Mouse (Mus musculus) lung, embryonic 15.5 days (tissue): ENCODE results near the gene Jarid2. TPM values are rescaled to one million over a fixed set of nuclear protein-coding genes. Genes with fewer than 3 reads are reported as not detected.
A peak's percentile ranks its signal among the peaks of the same experiment; 100 is the strongest.

Source experiments
- ATAC-seq: fragments of 200-750 bp; cut with Nextera tagmentation; 2 replicates; pipeline ENCODE4 v1.8.0; 2017; ENCODE audit warnings: moderate number of reproducible peaks, borderline replicate concordance; ENCODE audit not compliant: low FRiP score, low TSS enrichment; ENCODE audit errors: extremely low read depth
- H3K27ac ChIP-seq: fragments of 300-500 bp; sonication (generic); 2 replicates; pipeline ENCODE4 v1.5.1; 2015; ENCODE audit warnings: moderate library complexity, mild to moderate bottlenecking, inconsistent platforms
- H3K27me3 ChIP-seq: fragments of 300-500 bp; sonication (generic); 2 replicates; pipeline ENCODE4 v1.6.1; 2015; ENCODE audit warnings: inconsistent platforms
- H3K36me3 ChIP-seq: fragments of 300-500 bp; sonication (generic); 2 replicates; pipeline ENCODE4 v1.6.1; 2015; ENCODE audit warnings: inconsistent platforms
- H3K4me1 ChIP-seq: fragments of 300-500 bp; sonication (generic); 2 replicates; pipeline ENCODE4 v1.6.1; 2015; ENCODE audit warnings: inconsistent platforms
- H3K4me2 ChIP-seq: fragments of 300-500 bp; sonication (generic); 2 replicates; pipeline ENCODE4 v1.6.1; 2015; ENCODE audit warnings: inconsistent platforms, mild to moderate bottlenecking, moderate library complexity
- H3K4me3 ChIP-seq: fragments of 300-500 bp; sonication (generic); 2 replicates; pipeline ENCODE4 v1.5.1; 2015; ENCODE audit warnings: mild to moderate bottlenecking, inconsistent platforms
- H3K9ac ChIP-seq: fragments of 300-500 bp; sonication (generic); 2 replicates; pipeline ENCODE4 v1.6.1; 2015; ENCODE audit warnings: inconsistent platforms
- H3K9me3 ChIP-seq: fragments of 300-500 bp; sonication (generic); 2 replicates; pipeline ENCODE4 v1.6.1; 2016; ENCODE audit warnings: inconsistent platforms
- WGBS: fragments of 180-500 bp; shearing (Covaris S2); methylation state at CpG from one replicate; pipeline ENCODE4 v1.1.7; 2015; 5-methylcytosine and 5-hydroxymethylcytosine counted together
- polyA plus RNA-seq: library from polyadenylated mRNA; unstranded; fragments of >200 nt; fragmentation: Nextera tagmentation; extraction: Ambion mirVana; gene quantifications from 2 replicates; pipeline ENCODE4 v1.2.1, GENCODE M21; 2015

Jarid2 gene
- polyA plus RNA-seq, 1 experiment from 2014 or later = 23.6 TPM

DNA sequence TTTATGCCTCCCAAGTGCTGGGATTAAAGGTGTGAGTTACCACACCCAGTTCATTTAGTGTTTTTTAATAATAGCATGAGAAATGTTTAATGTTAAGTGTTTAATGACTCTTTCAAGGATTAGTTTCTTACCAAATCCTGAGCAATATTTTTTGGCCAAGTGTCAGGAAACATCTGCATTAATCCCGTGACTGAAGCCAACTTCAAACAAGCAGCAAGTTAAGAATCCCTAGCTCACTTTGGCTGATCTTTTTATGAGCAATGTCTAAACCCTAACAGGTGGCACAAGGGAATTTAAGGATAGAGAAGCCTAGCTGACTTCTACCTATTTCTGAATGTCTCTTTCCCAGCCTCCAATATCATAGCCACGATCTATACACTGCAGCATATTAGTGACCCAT lies 60.7 kb downstream of the Jarid2 start:
- Histone ChIP-seq H3K9ac (no peak overlapping the region), H3K27me3 (no peaks in the 10 kb centered on the region), H3K4me1 (peaks cover 25% of the 10 kb centered on the region), H3K9me3 (no peaks in the 10 kb centered on the region), H3K36me3 (no peaks in the 10 kb centered on the region), H3K4me2 (no peak overlapping the region), H3K27ac (no peak overlapping the region), H3K4me3 (no peak overlapping the region)
- 52% methylated on average over 2 of the region's 2 CpGs for WGBS
- no peak for ATAC-seq

DNA sequence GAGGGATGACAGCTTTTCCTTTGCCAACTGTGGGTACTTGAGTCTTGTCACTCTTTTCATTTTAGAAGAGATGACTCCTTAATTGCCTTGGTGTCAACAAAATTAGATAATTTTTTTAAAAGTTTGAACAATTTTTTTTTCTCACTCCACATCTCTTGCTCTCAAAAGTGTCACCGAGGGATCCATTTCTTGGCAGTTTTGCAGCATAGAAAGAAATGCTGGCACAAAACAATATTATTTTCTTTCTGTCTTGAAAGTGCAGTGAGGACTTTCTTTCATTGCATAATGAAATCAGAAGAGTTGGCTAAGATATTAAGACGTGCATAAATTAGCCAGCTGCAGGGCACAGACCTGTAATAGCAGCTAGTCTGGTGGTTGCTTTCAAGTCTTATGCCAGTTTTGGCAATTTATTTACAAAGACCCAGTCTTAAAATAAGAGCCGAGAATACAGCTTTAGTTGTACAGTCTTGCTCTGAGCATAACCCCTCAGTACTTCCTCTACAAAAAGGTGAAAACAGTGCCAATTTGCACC lies 63.2 kb downstream of the Jarid2 start:
- H3K9ac ChIP-seq = no peak overlapping the region
- H3K27me3 ChIP-seq = no peaks in the 10 kb centered on the region
- H3K27ac ChIP-seq = no peak overlapping the region
- H3K36me3 ChIP-seq = no peaks in the 10 kb centered on the region
- peaks cover 28% of the 10 kb centered on the region for H3K4me1 ChIP-seq
- H3K4me3 ChIP-seq = no peak overlapping the region
- no peak for ATAC-seq
- no peaks in the 10 kb centered on the region for H3K9me3 ChIP-seq
- 71% methylated on average over 3 of the region's 3 CpGs for WGBS
- no peak overlapping the region for H3K4me2 ChIP-seq

DNA sequence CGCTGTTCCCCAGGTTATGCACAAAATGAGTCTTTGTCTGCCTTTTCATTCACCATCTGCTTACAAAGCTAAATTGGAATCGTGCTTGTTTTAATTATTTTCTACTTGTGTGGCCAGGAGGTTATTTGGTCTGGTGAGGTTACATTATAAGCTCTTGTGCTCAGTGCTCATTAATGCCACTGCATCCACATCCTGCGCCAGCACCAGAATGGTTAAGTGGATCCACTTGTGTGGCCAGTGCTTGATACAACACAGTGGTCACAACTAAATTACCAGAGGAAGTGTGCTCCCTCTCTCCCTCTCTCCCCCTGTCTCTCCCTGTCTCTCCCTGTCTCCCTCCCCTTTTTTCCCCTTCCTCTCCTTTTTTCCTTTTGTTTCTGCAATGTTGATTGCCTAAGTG lies 66.6 kb downstream of the Jarid2 start:
- H3K9me3 ChIP-seq = no peaks in the 10 kb centered on the region
- no peak overlapping the region for H3K4me2 ChIP-seq
- peaks cover 35% of the 10 kb centered on the region for H3K4me1 ChIP-seq
- no peaks in the 10 kb centered on the region for H3K36me3 ChIP-seq
- no peak overlapping the region for H3K4me3 ChIP-seq
- no peak overlapping the region for H3K9ac ChIP-seq
- no peak for ATAC-seq
- WGBS = 44% methylated on average over 3 of the region's 3 CpGs
- H3K27me3 ChIP-seq = no peaks in the 10 kb centered on the region
- no peak overlapping the region for H3K27ac ChIP-seq

DNA sequence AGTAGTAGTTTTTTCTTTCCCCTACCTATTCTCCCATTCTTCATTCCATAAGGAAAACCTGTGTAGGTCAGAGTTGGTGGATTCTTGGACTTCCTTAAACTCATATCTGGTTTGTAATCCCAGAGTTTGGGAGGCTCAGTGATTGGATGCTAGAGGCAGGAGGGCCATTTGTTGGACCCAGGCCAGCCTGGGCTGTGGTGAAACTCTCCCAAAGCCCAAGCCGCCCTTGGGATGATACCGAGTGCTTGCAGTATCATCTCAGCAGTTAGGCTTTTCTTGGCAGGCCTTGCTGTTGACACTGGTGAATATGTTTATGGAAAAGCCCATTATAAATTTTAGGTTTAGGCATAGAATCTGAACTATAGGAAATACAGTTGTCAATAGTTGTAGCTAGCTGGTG lies 67.5 kb downstream of the Jarid2 start:
- Histone ChIP-seq H3K4me3 (no peak overlapping the region), H3K36me3 (no peaks in the 10 kb centered on the region), H3K9ac (no peak overlapping the region), H3K9me3 (no peaks in the 10 kb centered on the region), H3K4me2 (no peak overlapping the region), H3K27me3 (no peaks in the 10 kb centered on the region), H3K4me1 (peaks cover 35% of the 10 kb centered on the region), H3K27ac (no peak overlapping the region)
- no peak for ATAC-seq
- WGBS = 58% methylated on average over 2 of the region's 2 CpGs

DNA sequence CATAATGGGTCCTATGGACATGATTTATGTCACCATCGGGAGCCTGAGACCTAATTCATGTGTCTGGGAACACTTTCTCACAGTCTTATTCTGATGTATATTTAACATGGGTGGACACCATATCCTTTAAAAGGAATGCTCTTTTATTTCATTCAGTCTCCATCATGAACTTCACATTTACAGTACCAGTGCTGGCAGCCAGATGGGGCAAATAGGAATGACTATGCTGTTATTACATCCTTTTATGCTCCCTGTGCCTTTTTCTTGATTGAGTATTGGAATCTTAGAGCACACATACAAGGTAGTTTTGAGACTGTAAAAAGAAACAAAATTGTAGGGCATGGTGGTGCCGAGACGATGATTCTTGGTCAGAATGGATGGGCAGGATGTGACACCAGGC lies 69.0 kb downstream of the Jarid2 start:
- Histone ChIP-seq H3K27me3 (no peaks in the 10 kb centered on the region), H3K4me2 (no peak overlapping the region), H3K4me3 (no peak overlapping the region), H3K9me3 (no peaks in the 10 kb centered on the region), H3K36me3 (no peaks in the 10 kb centered on the region), H3K4me1 (peaks cover 35% of the 10 kb centered on the region), H3K9ac (no peak overlapping the region), H3K27ac (no peak overlapping the region)
- no peak for ATAC-seq
- WGBS = 77% methylated on average over 3 of the region's 3 CpGs

DNA sequence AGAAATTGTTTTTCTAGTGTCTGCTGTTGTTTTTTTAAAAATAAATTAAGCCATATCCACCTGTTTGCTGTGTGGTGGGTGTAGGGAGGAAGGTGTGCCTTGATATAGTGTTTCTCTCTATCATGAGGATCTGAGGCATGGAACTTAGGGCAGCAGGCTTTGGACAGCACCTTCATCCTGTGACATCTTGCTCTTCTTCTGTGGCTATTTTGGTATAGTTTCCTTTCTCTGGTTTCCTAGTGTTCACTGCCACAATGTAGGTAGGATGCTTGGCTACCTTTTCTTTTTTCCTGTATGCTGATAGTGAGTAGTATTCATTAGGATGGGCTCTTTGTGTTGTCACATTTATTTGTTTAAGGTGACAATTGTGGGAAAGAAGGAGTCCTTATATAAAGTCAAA lies 69.9 kb downstream of the Jarid2 start:
- Histone ChIP-seq H3K9me3 (no peaks in the 10 kb centered on the region), H3K36me3 (no peaks in the 10 kb centered on the region), H3K27me3 (no peaks in the 10 kb centered on the region), H3K4me3 (no peak overlapping the region), H3K27ac (no peak overlapping the region), H3K4me1 (peaks cover 28% of the 10 kb centered on the region), H3K9ac (no peak overlapping the region), H3K4me2 (no peak overlapping the region)
- no peak for ATAC-seq

DNA sequence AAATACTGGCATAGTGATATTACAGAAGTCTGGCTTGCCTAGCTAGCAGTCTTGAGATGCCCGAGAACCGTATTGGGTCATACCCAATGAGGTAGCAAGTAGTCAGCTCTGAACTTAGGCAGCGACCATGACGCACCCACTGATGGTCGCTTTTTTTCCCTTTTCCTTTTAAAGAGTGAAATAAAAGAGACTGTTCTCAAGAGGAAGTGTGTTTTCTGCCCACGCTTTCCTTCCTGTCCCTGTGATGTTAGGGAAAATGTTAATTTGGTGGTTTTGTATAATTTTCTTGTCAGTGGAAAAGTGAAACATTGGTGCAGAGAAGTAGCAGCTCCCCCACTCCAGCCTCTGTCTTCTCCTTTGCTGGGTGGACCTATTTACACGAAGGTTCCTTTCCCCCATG lies 70.8 kb downstream of the Jarid2 start:
- H3K4me1 ChIP-seq = peaks cover 30% of the 10 kb centered on the region
- no peak overlapping the region for H3K4me2 ChIP-seq
- H3K27me3 ChIP-seq = no peaks in the 10 kb centered on the region
- no peaks in the 10 kb centered on the region for H3K9me3 ChIP-seq
- WGBS = 76% methylated on average over 7 of the region's 7 CpGs
- H3K9ac ChIP-seq = no peak overlapping the region
- no peak overlapping the region for H3K4me3 ChIP-seq
- H3K27ac ChIP-seq = no peak overlapping the region
- no peak for ATAC-seq
- H3K36me3 ChIP-seq = no peaks in the 10 kb centered on the region

DNA sequence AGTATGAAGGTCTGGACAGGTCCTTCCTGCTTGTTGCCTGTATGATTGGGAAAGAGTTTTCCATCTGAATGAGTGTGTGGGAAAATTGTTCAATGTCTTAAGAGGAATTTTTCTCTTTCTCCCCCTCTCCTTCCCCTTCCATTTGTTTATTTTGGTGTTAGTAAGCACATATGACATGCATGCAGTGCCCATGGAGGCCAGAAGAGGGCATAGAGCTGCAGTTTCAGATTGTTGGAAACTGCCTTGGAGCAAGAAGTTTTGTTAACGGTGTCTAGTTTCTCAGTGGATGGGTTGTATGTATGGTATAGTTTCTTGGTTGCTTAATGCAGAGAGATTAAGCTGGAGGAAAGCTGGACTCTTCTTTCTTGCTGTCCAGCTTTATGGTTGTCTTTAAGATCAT lies 75.6 kb downstream of the Jarid2 start:
- WGBS = 26% methylated on average over 1 of the region's 1 CpGs
- no peak overlapping the region for H3K27ac ChIP-seq
- no peak for ATAC-seq
- H3K36me3 ChIP-seq = no peaks in the 10 kb centered on the region
- H3K4me1 ChIP-seq = peaks cover 11% of the 10 kb centered on the region
- H3K9ac ChIP-seq = no peak overlapping the region
- no peaks in the 10 kb centered on the region for H3K9me3 ChIP-seq
- H3K27me3 ChIP-seq = no peaks in the 10 kb centered on the region
- no peak overlapping the region for H3K4me3 ChIP-seq
- H3K4me2 ChIP-seq = no peak overlapping the region

DNA sequence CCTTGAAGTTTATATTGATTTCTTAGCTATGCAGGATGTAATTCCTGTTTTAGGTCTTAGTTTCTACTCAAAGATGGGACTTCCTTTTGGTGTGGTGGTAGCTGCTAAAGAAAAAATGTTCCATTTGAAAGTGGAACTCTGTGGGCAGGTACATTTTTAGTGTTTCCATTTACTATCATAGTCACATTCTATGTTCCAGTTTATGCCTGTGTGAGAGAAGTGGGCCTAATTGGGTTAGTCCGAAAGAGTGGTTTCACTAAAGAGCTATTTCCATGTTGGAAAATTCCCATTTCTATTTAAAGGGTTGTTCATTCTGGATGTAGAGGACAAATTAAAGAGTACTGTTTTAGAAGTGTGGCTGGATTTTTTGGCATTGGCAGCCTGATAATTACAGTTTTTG lies 79.0 kb downstream of the Jarid2 start:
- Histone ChIP-seq H3K9me3 (no peaks in the 10 kb centered on the region), H3K9ac (no peak overlapping the region), H3K36me3 (no peaks in the 10 kb centered on the region), H3K4me3 (no peak overlapping the region), H3K27ac (no peak overlapping the region), H3K4me1 (peaks cover 7% of the 10 kb centered on the region; the same call in 1 of the 2 replicates), H3K27me3 (no peaks in the 10 kb centered on the region), H3K4me2 (no peak overlapping the region)
- no peak for ATAC-seq
- WGBS = 89% methylated on average over 1 of the region's 1 CpGs

DNA sequence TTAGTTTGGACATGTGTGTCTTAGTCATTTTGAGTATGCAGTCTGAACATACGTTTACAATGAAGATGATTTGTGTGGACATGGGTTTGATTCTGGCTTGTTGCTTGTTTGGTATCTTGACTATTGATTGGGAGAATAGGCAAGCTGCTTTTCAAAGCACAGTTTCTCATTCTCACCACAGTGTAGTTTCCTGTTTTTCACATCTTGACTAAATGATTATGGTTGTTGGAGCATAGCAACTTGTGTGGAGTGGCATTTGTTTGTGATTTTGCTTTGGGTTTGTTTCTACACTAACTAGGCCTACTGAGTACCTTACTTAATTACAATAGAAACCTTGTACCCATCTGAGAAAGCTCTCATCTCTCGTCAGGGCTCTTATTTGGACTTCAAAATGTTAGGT lies 81.7 kb downstream of the Jarid2 start:
- WGBS = 75% methylated on average over 2 of the region's 2 CpGs
- H3K4me1 ChIP-seq = peaks cover 4% of the 10 kb centered on the region; the same call in 1 of the 2 replicates
- ATAC-seq = no peak

DNA sequence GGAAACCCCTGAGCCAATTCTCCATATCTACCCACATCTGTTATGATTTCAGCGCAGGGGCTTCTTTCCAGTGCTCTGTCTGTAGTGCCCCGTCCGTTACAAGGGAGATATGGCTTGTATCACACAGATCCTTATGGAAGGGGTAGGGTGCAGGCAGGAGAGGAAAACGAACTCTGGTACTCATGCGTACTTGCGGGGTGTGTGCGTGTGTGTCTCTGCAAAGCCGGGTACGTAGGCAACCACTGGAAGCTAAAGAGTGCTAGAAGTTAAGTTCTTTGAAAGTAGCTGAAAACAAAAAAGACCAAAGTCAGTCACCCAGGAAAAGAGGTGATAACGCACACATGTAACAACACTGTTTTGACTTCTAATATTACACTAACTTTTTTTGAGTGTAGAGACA lies 82.3 kb downstream of the Jarid2 start:
- Histone ChIP-seq H3K9ac (no peak overlapping the region), H3K4me2 (no peak overlapping the region), H3K36me3 (no peaks in the 10 kb centered on the region), H3K27me3 (no peaks in the 10 kb centered on the region), H3K4me3 (no peak overlapping the region), H3K9me3 (no peaks in the 10 kb centered on the region), H3K4me1 (peaks cover 4% of the 10 kb centered on the region; the same call in 1 of the 2 replicates), H3K27ac (no peak overlapping the region)
- no peak for ATAC-seq
- 82% methylated on average over 10 of the region's 10 CpGs for WGBS

More for the DNA sequence above, 81.7 kb downstream of the Jarid2 start:
- H3K9me3 ChIP-seq = no peaks in the 10 kb centered on the region
- no peaks in the 10 kb centered on the region for H3K36me3 ChIP-seq
- H3K4me3 ChIP-seq = no peak overlapping the region
- no peak overlapping the region for H3K9ac ChIP-seq
- no peak overlapping the region for H3K4me2 ChIP-seq
- H3K27me3 ChIP-seq = no peaks in the 10 kb centered on the region
- no peak overlapping the region for H3K27ac ChIP-seq

DNA sequence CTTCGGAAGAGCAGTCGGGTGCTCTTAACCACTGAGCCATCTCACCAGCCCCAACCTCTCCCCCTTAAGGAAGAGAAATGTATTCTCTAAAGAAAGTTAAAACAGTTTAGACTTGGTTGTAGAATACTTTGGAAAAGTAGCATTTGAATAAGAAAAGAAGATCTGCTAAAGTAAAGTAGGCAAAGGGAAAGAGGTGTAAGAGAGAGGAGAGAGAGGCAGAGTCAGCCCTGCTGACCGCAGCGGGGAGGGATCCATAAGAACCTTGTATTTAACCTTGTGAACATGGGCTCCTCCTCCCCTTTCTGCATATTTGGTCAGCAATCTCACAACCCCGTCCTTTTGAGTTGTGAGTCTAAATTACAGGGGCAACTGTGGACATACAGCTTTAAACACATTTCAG lies 83.1 kb downstream of the Jarid2 start:
- no peaks in the 10 kb centered on the region for H3K27me3 ChIP-seq
- no peak overlapping the region for H3K27ac ChIP-seq
- no peak overlapping the region for H3K4me3 ChIP-seq
- peaks cover 4% of the 10 kb centered on the region; the same call in 1 of the 2 replicates for H3K4me1 ChIP-seq
- no peak overlapping the region for H3K4me2 ChIP-seq
- WGBS = 77% methylated on average over 5 of the region's 5 CpGs
- no peak overlapping the region for H3K9ac ChIP-seq
- ATAC-seq = no peak
- H3K9me3 ChIP-seq = no peaks in the 10 kb centered on the region
- H3K36me3 ChIP-seq = no peaks in the 10 kb centered on the region

DNA sequence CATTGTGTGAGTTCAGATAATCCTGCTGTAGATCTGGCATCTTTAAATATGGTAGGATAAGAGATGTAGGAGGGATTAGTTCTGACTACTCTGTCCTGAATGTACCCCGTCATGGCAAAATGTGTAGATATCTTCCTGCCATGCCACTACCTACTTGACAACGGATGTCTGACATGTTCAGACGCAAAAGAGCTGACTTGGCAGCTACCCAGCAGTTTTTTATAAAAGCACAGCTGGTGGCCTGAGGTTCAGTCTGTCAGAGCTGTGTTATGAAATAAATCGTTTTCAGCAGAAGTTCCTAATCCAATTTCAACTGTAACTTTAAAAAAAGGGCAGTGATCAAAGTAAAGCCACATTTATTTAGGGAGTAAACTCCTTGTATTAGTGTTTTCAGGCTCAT lies 90.1 kb downstream of the Jarid2 start:
- WGBS = 3% methylated on average over 4 of the region's 4 CpGs

More for the DNA sequence above, 90.1 kb downstream of the Jarid2 start:
- H3K36me3 ChIP-seq = no peaks in the 10 kb centered on the region
- ATAC-seq = no peak; the same call in 1 of the 2 replicates
- no peaks in the 10 kb centered on the region for H3K27me3 ChIP-seq
- peak overlapping the region; percentile 29; the same call in 1 of the 2 replicates for H3K27ac ChIP-seq
- no peaks in the 10 kb centered on the region for H3K9me3 ChIP-seq
- H3K4me1 ChIP-seq = peaks cover 30% of the 10 kb centered on the region
- no peak overlapping the region for H3K9ac ChIP-seq
- H3K4me3 ChIP-seq = no peak overlapping the region
- no peak overlapping the region for H3K4me2 ChIP-seq
